Mouse (Mus musculus) right cerebral cortex, postnatal 36 days (tissue): ENCODE results near the gene Spata31d1a.
A peak's percentile ranks its signal among the peaks of the same experiment; 100 is the strongest.
"Not testable (repeated sequence)": the region's sequence is repeated elsewhere in the genome, so short reads cannot be mapped to it uniquely, and the experiment has no call there.

Experiments
- DNase-seq, 2 experiments: peaks; one replicate each; pipeline ENCODE4 v3.0.0; 2022; ENCODE audit warnings: low spot score in 2 of 2, mixed read lengths in 1 of 2

Gene Spata31d1a

DNA sequence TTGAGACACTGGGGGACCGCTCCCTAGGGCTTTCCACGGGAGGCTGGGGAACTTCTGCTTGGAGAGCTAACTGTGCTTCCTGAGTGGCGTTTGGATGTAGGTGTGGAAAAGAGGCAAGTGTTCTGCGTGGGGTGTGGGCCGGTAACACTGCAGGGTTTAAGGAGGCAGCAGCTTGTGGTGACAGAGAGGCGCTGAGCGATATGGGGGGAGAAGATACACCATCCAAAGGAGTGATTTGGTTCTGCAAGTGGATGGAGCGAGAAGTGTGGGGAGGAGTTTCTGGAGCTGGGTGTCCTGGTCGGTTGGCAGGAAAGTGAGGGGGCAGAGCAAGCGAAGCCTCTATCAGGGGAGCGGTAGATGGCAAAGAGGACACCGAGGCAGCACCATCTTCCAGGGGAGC lies 6.6 kb downstream of the Spata31d1a start:
- peak; percentile 12 to 58 for DNase-seq

- not testable (repeated sequence) for DNase-seq
Observed at GRCm38 (mm10) chr13:59700137-59700536, 10.0 kb downstream of the Spata31d1a start.

DNA sequence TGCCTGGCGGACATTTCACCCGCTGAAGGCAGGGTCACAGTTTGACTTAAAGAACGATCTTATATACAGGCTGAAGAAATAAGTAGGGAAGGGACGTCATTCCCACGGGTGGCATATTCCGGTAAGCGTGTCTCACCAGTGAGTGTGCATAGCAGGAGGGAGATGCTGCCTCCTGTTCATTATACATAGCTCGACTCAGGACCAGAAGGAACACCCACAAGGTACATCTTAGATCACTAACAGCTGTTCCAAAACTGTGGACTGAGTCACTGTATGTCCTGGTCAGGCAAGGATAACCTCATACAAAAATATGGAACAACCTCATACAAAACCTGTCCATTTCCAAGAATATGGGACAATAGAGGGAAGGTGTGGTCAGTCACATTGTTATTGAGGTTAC lies 11.0 kb downstream of the Spata31d1a start:
- DNase-seq, result peak in 1 of 2 experiments; percentile 16

- DNase-seq, result no peak
Observed at GRCm38 (mm10) chr13:59695781-59696180, 14.3 kb downstream of the Spata31d1a start.

DNA sequence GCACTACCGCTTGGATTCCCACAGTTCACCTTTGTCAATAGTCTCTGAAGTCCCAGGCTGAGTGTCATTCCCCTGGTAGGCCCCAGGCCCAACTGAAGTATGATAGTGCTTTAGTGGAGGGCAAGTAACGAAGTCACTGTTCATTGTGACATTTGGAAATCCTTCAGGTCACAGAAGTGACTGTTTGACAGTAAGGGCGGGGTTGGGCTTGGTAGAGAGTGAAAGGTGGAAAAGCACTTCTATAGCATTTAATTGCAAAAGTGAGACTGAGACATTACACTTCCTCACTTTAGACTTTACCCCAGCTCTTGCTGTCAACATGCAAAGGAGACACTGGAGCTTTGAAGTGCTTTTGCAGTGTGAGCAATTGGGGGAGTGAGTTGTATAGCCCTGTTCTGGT lies 16.1 kb downstream of the Spata31d1a start, which contains the start of gene 4921517D22Rik:
Gene 4921517D22Rik (minus strand): TSS at position 101 of the 400 bp plus-strand sequence.
- DNase-seq, result no peak

DNA sequence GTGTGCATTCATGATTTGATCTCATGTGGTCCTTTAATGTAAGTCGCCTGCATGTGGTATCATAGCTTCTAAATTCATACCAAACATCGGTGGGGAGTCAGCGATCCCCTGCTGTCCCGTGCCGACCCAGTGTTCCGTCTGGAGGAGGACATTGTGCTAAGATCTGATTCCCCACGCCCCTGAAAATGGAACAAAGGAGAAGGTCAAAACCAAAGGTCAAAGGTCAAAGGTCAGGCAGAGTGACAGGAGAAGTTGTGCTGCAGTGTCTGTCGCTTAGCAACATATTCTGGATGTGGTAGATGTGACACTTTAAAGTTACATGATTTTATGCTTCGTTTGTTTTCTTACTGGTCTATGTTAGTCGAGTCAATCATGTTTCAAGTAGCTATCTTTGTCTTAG lies 18.7 kb downstream of the Spata31d1a start:
- DNase-seq, result no peak

GRCm38 (mm10) chr13:59690576-59690975 lies 19.6 kb downstream of the Spata31d1a start:
- no peak for DNase-seq

GRCm38 (mm10) chr13:59689843-59690242 lies 20.3 kb downstream of the Spata31d1a start:
- no peak for DNase-seq

GRCm38 (mm10) chr13:59689313-59689712 lies 20.8 kb downstream of the Spata31d1a start:
- no peak for DNase-seq

GRCm38 (mm10) chr13:59688338-59688770 lies 21.8 kb downstream of the Spata31d1a start:
- DNase-seq, result no peak

GRCm38 (mm10) chr13:59685236-59685635 lies 24.9 kb downstream of the Spata31d1a start:
- DNase-seq, result no peak

DNA sequence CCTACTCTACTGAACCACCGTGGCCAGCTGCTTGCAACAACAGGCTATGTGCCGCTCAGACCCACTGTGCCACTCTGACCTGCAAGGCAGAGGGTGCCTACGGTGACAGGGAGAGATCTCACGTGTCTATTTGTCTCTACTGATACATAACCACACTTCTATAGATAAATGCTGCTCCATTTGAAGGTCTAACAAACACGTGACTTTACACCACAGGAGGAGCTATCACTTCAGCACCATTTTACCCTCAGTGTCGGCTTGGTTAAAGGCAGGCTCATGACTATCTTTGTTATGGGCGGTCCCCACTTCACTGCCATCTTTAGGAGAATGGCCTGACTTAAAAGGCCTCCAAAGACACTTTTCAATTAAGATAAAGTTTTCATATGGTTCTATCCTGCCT lies 27.5 kb downstream of the Spata31d1a start:
- DNase-seq, result no peak

DNA sequence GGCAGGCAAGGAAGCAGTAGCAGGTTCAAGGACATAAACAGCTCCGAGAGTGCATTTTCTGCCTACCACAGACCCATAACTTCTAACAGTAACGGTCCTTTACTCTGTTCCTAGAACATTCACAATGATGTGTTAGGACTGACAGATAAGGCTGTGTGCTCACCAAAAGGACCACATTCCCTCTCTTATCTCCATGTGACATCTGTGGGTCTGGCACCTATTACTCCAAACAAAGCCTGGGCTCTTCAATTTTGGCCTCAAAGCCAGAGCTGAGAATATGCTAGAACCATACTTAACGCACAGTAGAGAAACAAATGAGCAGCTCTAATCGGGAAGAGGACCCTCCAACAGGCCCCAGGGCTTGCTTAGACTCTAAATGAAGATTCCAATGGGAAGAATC lies 30.2 kb downstream of the Spata31d1a start:
- no peak for DNase-seq

DNA sequence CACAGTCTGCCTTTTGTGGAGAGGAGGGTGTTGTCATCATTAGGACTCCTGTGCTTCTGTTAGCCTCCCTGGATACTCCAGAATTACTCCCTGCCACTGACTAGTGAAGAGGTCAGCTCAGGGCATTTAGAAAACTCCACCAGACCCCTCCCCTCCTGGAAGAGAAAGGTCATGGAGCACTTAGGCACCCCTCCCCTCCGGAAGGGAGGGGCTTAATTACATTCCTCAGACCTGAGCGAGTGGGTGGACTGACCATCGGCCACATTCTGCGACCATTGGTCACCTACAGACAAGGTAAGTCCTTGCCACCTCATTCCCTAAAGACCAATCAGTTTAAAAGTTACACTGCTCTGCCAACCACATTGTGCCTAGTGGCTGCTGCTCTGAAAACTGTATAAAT lies 30.8 kb downstream of the Spata31d1a start:
- DNase-seq, result no peak

- DNase-seq, result no peak
Observed at GRCm38 (mm10) chr13:59676316-59677229, 33.6 kb downstream of the Spata31d1a start.

DNA sequence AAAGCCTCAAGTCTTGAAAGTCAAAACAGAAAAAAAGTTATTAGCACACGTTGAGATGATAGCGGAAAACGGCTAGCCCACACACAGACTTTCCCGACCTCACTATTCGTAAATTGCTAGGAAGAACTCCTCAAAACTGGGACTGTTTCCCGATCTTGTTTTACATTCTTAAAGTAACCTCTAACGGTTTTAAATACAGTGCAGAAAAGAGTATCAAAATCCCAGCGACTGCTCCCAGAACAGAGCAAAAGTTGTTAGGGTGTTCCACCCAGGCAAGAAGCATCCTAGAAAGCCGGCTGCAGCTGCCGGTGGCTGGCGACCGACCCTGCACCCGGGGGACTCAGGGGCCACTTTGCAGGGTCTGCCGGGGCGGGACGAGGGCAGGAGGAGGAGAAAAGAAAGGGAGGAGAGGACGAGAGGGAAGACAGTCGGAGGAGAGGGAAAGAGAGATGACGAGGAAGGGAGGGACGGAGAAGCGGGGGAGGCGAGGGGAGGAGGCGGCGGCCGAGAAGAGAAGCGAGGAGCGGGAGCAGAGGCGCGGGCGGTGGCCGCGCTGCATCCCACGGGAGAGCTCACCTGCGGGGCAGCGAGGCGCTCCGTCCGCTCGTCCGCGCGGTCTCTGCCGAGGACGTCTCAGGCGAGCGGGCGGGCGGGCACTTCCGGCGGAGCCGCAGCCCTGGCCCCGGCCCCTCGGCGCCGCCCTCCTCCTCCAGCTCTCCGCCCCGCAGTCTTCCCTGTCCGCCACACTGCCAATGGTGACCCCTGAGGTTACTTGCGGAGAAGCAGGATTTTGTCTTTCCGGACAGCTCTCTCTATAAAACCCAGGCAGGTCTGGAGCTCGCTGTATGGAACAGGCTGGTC lies 34.7 kb downstream of the Spata31d1a start, which contains the start of gene Golm1:
Gene Golm1 (minus strand): TSS at position 661 of the 861 bp plus-strand sequence.
- DNase-seq, result peak in 1 of 2 experiments; percentile 27

DNA sequence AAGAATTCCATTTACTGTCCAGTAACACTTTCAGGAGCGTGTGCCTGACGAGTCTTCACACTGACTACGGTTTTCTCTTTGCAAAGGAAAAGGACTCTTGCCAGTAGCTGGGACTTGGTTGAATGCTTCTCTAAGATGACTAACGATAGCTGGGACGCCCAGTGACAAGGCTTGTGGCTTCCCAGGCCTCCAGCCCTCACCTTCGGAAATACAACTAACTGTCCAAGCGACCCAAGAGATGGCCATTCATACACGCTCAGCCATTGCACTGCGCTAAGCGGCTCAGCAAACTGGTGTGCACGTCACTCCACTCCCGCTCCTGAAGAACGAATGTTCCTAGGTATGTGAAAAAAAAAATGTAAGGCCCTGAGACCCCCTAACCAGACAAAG lies 35.4 kb downstream of the Spata31d1a start:
- no peak for DNase-seq

- DNase-seq, result no peak
Observed at GRCm38 (mm10) chr13:59674215-59674614, 35.9 kb downstream of the Spata31d1a start.

- no peak for DNase-seq
Observed at GRCm38 (mm10) chr13:59673597-59673996, 36.5 kb downstream of the Spata31d1a start.

GRCm38 (mm10) chr13:59672248-59672647 lies 37.9 kb downstream of the Spata31d1a start:
- DNase-seq, result no peak

DNA sequence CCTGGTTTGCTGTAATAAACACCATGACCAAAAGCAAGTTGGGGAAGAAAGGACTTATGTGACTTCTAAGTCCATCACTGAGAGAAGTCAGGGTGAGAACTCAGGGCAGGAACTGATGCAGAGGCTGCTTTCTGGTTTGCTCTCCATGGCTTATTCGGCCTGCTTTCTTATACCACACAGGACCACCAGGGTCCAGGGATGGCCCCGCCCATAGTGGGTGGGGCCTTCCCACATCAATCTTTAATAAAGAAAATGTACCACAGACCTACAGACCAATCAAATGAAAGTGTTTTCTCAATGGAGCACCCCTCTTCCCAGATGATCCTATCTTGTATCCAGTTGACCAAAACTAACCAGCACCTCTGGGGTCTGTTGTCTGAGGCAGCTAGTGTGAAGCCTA lies 38.6 kb downstream of the Spata31d1a start:
- no peak for DNase-seq

DNA sequence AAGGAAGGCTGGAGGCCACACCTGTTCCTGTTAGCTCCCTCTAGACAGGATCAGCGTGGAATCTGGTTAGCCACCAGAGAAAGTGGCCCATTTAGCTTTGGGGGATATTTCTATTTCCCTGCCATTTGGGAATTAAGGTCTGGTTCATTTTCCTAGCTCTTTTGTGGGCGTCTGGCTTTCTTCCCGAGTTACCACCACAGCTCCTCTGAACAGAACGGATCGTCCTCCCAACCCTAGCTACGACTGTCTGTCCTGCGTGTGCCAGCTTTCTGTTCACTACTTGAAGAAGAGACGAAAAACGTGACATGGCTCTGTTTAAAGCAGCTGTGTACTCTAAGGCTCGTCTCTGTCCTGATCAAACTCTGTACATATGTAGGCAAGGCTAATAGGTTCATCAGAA lies 40.2 kb downstream of the Spata31d1a start:
- DNase-seq, result peak; percentile 12 to 53
